Mouse (Mus musculus): ENCODE data around the gene Flt3.

DNA sequence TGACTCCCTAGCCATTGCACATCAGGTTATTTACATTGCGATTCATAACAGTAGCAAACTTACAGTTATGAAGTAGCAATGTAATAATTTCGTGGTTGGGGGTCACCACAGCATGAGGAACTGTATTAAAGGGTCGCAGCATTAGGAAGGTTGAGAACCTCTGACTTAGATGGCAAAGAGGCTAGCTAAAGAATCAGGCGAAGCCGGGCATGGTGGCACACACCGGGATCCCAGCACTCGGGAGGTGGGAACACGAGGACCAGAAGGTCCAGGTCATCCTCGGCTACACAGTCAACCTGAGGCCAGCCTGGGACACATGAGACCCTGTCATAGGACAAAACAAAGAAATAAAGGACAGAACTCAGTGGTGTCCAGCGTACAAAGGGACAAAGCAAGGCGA is 70.3 kb downstream of the Flt3 start:
- TF ChIP-seq CTCF (conservative IDR thresholded peaks at IDR 0.05; ENCODE audit: low read length) (no peak), NANOG (IDR thresholded peaks at IDR 0.05; ENCODE audit: borderline replicate concordance, low read length) (no peak)

Data from E14TG2a.4 (cell line).